Mouse (Mus musculus): ENCODE results near the gene Dnajc2.

Dnajc2 gene

DNA sequence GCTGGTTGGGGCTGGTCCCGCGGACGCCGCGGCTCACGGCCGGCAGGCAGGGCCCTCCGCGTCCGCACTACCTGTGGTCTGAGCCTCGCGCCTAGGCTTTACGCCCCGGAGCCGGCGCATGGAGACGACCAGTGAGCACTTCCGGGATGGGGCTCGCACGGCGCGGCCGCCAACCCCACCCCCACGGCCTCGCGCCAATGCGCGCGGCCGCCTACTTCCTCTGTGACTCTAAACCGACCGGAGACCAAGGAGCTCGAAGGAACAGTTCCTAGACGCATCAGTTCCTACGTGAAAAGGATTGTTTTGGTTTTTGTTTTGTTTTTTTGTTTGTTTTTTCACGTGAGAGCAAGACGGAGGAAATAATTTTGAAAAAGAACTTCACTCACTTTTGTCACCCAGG is at the start of gene Dnajc2, which contains the start of gene Psmc2:
Dnajc2 (minus strand) TSS at position 199 of the 400 bp plus-strand sequence.
Psmc2 (plus strand) TSS at position 231 of the 400 bp plus-strand sequence.
- DNase-seq (ENCODE audit: low spot score in 2 of 2), result peak; percentile 73 to 91

- DNase-seq (ENCODE audit: low spot score in 2 of 2), result no peak
These were observed 46.7 kb upstream of the Dnajc2 start for GRCm38 (mm10) chr5:21831761-21832160.

DNA sequence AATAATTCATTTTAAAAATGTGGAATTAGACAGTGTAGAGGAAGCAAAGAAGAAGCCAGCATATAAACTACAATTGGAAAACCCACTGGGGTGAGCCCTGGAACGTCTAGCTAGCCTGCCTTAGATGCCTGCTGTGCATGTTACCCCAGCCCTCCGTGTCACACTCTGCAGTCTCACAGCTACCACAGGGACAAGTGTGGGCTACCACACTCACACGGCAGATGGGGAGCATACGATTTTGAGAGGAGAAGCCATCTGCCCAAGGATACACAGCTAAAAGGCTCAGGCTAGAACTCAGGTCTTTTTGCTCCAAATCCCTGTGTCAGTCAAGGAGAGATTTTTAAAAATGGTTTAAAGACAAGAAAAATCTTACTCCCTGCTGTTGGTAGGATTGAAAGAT is 43.8 kb upstream of the Dnajc2 start:
- peak; percentile 7 to 39 for DNase-seq (ENCODE audit: low spot score in 2 of 2)

GRCm38 (mm10) chr5:21827643-21828042 is 42.6 kb upstream of the Dnajc2 start:
- no peak for DNase-seq (ENCODE audit: low spot score in 2 of 2)

GRCm38 (mm10) chr5:21826370-21826769 is 41.3 kb upstream of the Dnajc2 start:
- DNase-seq (ENCODE audit: low spot score in 2 of 2), result no peak

- peak in 1 of 2 experiments; percentile 23 for DNase-seq (ENCODE audit: low spot score in 2 of 2)
These were observed 28.9 kb upstream of the Dnajc2 start for GRCm38 (mm10) chr5:21813994-21814393.

DNA sequence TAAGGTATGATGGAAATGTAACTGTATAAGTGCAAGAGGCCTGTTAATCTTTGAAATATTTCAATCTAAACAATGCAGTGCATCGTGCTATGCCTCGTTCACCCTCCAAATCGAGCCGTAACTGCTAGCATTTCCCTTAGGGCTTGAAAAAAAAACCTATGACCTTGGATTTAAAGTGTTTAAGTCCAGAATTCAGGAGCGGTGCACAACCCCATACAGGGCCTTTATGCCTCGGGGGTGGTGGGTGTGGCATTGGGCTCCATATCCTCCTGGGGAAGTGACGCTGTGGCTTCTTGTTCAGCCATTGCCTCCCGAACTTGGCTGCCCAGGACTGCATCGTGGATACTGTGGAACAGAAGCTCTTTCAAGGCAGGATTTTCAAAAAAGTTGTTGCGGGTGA is 25.9 kb upstream of the Dnajc2 start:
- DNase-seq (ENCODE audit: low spot score in 2 of 2), result no peak

DNA sequence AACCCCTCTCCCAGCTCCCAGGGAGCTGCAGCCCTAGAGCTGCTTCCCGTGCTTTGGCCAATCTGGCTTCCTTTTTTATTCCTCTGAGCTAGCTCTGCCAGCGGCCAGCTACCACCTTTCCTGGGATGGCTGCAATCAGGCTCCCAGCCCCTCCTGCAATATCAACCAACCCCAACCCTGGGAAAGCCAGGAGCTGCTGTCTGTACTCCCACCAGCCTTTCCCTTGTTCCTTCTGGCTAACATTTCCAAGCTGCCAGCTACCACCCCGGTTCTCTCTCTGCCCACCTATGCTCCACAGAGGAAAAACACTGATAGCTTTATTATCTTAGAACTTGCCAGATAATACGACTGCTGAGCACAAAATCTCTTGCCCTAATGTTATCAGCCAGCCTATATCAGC is 19.8 kb upstream of the Dnajc2 start:
- DNase-seq (ENCODE audit: low spot score in 2 of 2), result no peak

- DNase-seq (ENCODE audit: low spot score in 2 of 2), result no peak
These were observed 18.7 kb upstream of the Dnajc2 start for GRCm38 (mm10) chr5:21803691-21804188.

GRCm38 (mm10) chr5:21802907-21803306 is 17.9 kb upstream of the Dnajc2 start:
- DNase-seq (ENCODE audit: low spot score in 2 of 2), result no peak

DNA sequence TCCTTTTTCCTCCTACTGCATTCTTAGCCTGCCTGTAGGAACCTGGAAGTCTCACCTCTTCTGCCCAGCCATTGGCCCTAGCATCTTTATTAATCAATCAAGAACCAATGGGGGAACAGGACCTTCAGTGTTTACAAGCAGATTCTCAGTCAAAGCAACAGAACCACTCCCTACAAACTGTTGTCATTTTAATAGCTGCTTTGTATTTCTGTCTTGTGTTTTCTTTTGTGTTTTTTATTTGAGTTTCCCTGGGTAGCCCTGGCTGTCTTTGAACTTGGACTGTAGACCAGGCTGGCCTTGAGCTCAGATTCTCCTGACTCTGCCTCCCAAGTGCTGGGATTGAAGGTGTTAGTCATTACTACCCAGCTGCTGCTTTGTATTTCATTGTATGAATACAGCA is 7.1 kb upstream of the Dnajc2 start:
- no peak for DNase-seq (ENCODE audit: low spot score in 2 of 2)

GRCm38 (mm10) chr5:21789061-21789460 is 4.0 kb upstream of the Dnajc2 start:
- no peak for DNase-seq (ENCODE audit: low spot score in 2 of 2)

DNA sequence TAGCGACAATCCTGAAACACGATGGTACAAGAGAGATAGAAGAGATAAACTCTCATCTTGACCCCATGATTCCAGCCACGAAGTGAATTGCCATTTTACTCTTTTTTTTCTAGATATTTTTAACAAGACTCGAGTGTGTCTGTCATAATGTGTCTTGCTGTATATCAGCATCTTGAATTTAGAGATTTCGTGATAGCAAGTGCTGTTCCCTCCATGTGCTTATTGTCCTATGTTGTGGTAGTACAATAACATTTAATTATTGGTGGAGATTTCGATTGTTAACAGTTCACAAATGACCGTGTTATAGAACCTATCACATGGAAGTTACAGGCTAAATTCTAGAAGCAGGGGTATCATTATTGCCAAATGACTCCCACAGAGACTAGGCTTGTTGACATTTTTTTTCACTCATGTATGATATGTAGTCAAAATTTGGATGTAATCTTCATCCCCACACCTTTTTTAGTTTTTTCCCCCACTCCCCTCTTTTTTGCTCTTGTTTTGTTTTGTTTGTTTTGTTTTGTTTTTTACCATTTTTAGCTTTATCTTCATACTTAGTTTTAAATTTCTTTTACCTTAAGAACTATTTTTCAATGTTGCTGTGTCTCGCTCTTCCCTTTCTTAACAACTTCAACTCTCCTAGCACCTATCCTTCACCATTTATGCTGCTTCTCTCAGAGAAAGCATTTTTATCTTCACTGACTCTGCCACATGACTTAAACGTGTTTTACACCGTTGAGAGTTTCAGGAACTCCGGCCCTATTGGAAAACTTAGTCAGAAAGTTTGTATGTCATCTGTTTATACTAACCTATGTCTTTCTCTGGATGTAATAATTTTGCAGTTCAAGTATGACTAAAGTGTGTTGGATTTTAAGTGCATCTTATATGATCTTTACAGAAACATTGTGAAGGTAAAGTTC is 2.4 kb upstream of the Dnajc2 start:
- no peak for DNase-seq (ENCODE audit: low spot score in 2 of 2)

GRCm38 (mm10) chr5:21786258-21787185 is 1.5 kb upstream of the Dnajc2 start:
- peak; percentile 58 to 93 for DNase-seq (ENCODE audit: low spot score in 2 of 2)

- DNase-seq (ENCODE audit: low spot score in 2 of 2), result no peak
These were observed 725 bp upstream of the Dnajc2 start for GRCm38 (mm10) chr5:21785776-21786175.

GRCm38 (mm10) chr5:21784161-21785052 is 644 bp downstream of the Dnajc2 start:
- no peak for DNase-seq (ENCODE audit: low spot score in 2 of 2)

DNA sequence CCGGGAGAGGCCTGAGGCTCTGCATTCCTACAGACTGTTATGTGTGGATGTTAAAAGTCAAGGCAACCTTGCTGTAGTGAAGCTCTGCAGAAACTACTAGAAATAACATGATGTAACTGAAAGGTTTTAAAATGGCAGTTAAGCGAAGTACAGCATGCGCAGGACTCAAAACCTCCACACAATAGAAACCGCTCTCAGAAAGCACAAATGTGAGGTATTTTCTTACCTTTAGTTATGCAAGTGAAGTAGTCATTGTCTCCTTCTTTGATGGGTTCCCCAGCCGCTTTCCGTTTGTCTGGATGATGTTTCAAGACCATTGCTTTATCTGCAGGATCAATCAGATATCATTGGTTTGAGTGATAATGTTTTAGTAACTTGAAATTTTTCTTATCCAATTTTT is 8.6 kb downstream of the Dnajc2 start:
- DNase-seq (ENCODE audit: low spot score in 2 of 2), result no peak

- no peak for DNase-seq (ENCODE audit: low spot score in 2 of 2)
These were observed 15.2 kb downstream of the Dnajc2 start for GRCm38 (mm10) chr5:21769841-21770240.

GRCm38 (mm10) chr5:21768506-21768905 is 16.5 kb downstream of the Dnajc2 start:
- DNase-seq (ENCODE audit: low spot score in 2 of 2), result no peak

DNA sequence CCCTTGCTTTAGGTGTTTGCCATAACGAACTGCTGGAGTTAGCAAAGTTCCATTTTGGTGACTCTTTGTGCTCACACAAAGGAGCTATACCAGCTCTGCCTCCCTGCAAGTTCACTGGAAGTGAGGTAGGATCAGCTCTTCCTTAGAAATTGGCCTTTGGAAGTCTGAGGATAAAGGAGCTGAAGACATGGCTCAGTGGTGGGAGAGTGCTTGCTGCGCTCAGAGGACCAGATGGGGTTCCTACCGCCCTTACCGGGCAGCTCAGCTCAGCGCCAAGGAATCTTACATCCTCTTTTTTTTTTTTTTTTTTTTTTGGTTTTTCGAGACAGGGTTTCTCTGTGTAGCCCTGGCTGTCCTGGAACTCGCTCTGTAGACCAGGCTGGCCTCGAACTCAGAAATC is 39.1 kb downstream of the Dnajc2 start:
- DNase-seq (ENCODE audit: low spot score in 2 of 2), result no peak

- no peak for DNase-seq (ENCODE audit: low spot score in 2 of 2)
These were observed 40.4 kb downstream of the Dnajc2 start for GRCm38 (mm10) chr5:21744651-21745050.
